ENCODE assay signal across 9 mouse cellular contexts in the genomic region with DNA sequence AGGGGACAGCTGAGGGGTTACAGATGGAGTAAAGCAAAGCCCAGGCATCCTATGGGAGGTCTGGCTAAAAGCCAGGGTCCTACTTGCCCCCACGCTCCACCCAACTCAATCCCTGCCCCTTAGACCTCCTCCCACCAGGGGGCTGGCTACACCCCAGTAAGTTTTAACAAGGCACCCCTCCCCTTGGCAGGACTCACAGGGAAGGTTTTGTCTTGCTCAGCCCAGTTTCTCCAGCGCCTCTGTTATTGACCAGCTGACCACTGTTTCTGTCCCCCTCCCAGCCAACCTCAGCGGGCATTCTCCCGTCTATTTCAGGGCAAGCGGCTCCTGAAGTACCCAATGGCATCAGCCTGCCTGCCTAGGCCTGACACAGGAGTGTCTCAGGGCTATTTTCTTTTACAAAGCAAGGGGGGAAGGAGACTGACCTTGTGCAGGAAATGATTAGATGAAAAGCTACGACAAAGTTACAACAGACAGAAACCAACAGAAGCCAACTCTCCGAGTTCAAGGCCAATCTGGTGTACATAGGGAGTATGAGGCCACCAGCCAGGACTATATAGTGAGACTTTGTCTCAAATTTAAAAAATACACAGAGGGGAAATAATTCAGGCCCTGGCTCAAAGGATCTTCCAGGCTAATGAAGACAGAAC. TPM values are rescaled to one million over a fixed set of nuclear protein-coding genes. Genes with fewer than 3 reads are reported as not detected.
DNase-seq lines count a peak whose midpoint lies in the region; ATAC-seq lines count a peak whose summit lies in the region.
"Had no signal": no experiment of that assay in that cellular context is flagged by ENCODE, and none has a peak within 500 bp of the region (broad histone marks: within the 10 kb centered on the region; RNA-seq: fewer than 3 reads in every experiment).

No protein-coding gene starts in this region.

- H3K9me3 ChIP-seq in limb, embryonic 13.5 days: no peaks in the 10 kb centered on the region
- no peaks in the 10 kb centered on the region for H3K9me3 ChIP-seq in midbrain, embryonic 14.5 days (ENCODE audit: control insufficient read depth, low read length)

- ATAC-seq in limb, embryonic 13.5 days (ENCODE audit: low FRiP score, low read depth): no peak
- no peak for ATAC-seq in granulocyte monocyte progenitor cell, adult 5-6 weeks (replicated peaks; ENCODE audit: poor library complexity, severe bottlenecking)
- ATAC-seq in midbrain, embryonic 14.5 days (ENCODE audit: low FRiP score, low TSS enrichment): no peak

- peak; percentile 57 for DNase-seq in gastrocnemius, adult 18-20 months (ENCODE audit: low spot score)
- no peak for DNase-seq in gastrocnemius, postnatal 10 days
- DNase-seq in right cerebral cortex, adult 18-20 months: peak; percentile 43
- no peak for DNase-seq in right cerebral cortex, postnatal 25 days
- DNase-seq in heart, adult 11 months: peak; percentile 97
- no peak for DNase-seq in midbrain, embryonic 14.5 days

- H3K27ac ChIP-seq in limb, embryonic 13.5 days: peak overlapping the region; percentile 33; the same call in 1 of the 2 replicates
- no peak overlapping the region for H3K27ac ChIP-seq in midbrain, embryonic 14.5 days (replicated peaks; ENCODE audit: low read depth, low read length)

- peak overlapping the region; percentile 48; the same call in 1 of the 2 replicates for H3K9ac ChIP-seq in limb, embryonic 13.5 days
- H3K9ac ChIP-seq in midbrain, embryonic 14.5 days (replicated peaks; ENCODE audit: low read length): no peak overlapping the region

- H3K4me3 ChIP-seq in limb, embryonic 13.5 days: 0 out of 2 replicates have a peak overlapping the region, but pooled peaks have one; percentile 1
- no peak overlapping the region for H3K4me3 ChIP-seq in midbrain, embryonic 14.5 days (replicated peaks; ENCODE audit: low read depth, low read length)

- peak overlapping the region; percentile 78; the same call in 1 of the 2 replicates for H3K4me2 ChIP-seq in limb, embryonic 13.5 days (replicated peaks)
- no peak overlapping the region for H3K4me2 ChIP-seq in midbrain, embryonic 14.5 days (ENCODE audit: low read length)

- peaks cover 55% of the 10 kb centered on the region for H3K4me1 ChIP-seq in limb, embryonic 13.5 days
- H3K4me1 ChIP-seq in midbrain, embryonic 14.5 days (ENCODE audit: control insufficient read depth, insufficient read depth, low read length): peaks cover 10% of the 10 kb centered on the region; the same call in 1 of the 2 replicates

- 54% methylated on average over 7 of the region's 7 CpGs for WGBS in limb, embryonic 13.5 days
- WGBS in midbrain, embryonic 14.5 days: 33% methylated on average over 7 of the region's 7 CpGs

- H3K27me3 ChIP-seq in limb, embryonic 13.5 days: no peaks in the 10 kb centered on the region
- H3K27me3 ChIP-seq in midbrain, embryonic 14.5 days (ENCODE audit: control insufficient read depth, insufficient read depth, low read length): no peaks in the 10 kb centered on the region

- peaks cover 10% of the 10 kb centered on the region; the same call in 1 of the 2 replicates for H3K36me3 ChIP-seq in limb, embryonic 13.5 days
- H3K36me3 ChIP-seq in midbrain, embryonic 14.5 days (ENCODE audit: control insufficient read depth, insufficient read depth, low read length): peaks cover 3% of the 10 kb centered on the region; the same call in 1 of the 2 replicates

RNA-seq across cellular contexts. Expression of a gene that starts 2.9 kb away (rescaled TPM):
- 1 to 10 TPM; 2.2 to 5.4 TPM for total RNA-seq in gastrocnemius, adult 18-20 months (2021)
- total RNA-seq in gastrocnemius, postnatal 10 days (2021): 10 to 100 TPM; 11.4 to 17.3 TPM
- polyA plus RNA-seq in limb, embryonic 13.5 days (2015; fragmentation: Nextera tagmentation; extraction: Ambion mirVana): 13.9 and 16.2 TPM in 2 replicates
- 15.4 and 20.2 TPM in 2 replicates for total RNA-seq in granulocyte monocyte progenitor cell, adult 5-6 weeks (2014; fragmentation: Nextera tagmentation)
- 7.1 and 12.6 TPM in 2 replicates for total RNA-seq in granulocyte monocyte progenitor cell, adult 5-6 weeks (2017)
- polyA plus RNA-seq in midbrain, embryonic 14.5 days (2014; fragmentation: Nextera tagmentation; extraction: Ambion mirVana): 2.9 and 4.6 TPM in 2 replicates

RNA-seq across cellular contexts. Expression of a gene that starts 10.0 kb away (rescaled TPM):
- not detected for total RNA-seq in gastrocnemius, adult 18-20 months (2021)
- total RNA-seq in gastrocnemius, postnatal 10 days (2021): 1 to 10 TPM in 1 of 2 experiments, under 1 TPM in 1; 0.92 to 1.4 TPM
- 15.1 and 16.0 TPM in 2 replicates for polyA plus RNA-seq in limb, embryonic 13.5 days (2015; fragmentation: Nextera tagmentation; extraction: Ambion mirVana)
- 5.3 and 5.4 TPM in 2 replicates for total RNA-seq in granulocyte monocyte progenitor cell, adult 5-6 weeks (2014; fragmentation: Nextera tagmentation)
- 8.7 and 13.2 TPM in 2 replicates for total RNA-seq in granulocyte monocyte progenitor cell, adult 5-6 weeks (2017)
- 1.5 and 2.6 TPM in 2 replicates for polyA plus RNA-seq in midbrain, embryonic 14.5 days (2014; fragmentation: Nextera tagmentation; extraction: Ambion mirVana)

RNA-seq across cellular contexts. Expression of a gene that starts 52.5 kb away (rescaled TPM):
- total RNA-seq in gastrocnemius, adult 18-20 months (2021): 1 to 10 TPM; 1.5 to 2.3 TPM
- 1 to 10 TPM; 2.4 to 4.0 TPM for total RNA-seq in gastrocnemius, postnatal 10 days (2021)
- 15.3 and 16.1 TPM in 2 replicates for polyA plus RNA-seq in limb, embryonic 13.5 days (2015; fragmentation: Nextera tagmentation; extraction: Ambion mirVana)
- 7.5 TPM in 1 of 2 replicates, not detected in the other for total RNA-seq in granulocyte monocyte progenitor cell, adult 5-6 weeks (2014; fragmentation: Nextera tagmentation)
- total RNA-seq in granulocyte monocyte progenitor cell, adult 5-6 weeks (2017): 0.67 TPM in 1 of 2 replicates, not detected in the other
- 2.4 and 3.5 TPM in 2 replicates for polyA plus RNA-seq in midbrain, embryonic 14.5 days (2014; fragmentation: Nextera tagmentation; extraction: Ambion mirVana)

RNA-seq across cellular contexts. Expression of a gene that starts 57.0 kb away (rescaled TPM):
- total RNA-seq in gastrocnemius, adult 18-20 months (2021): not detected
- not detected for total RNA-seq in gastrocnemius, postnatal 10 days (2021)
- polyA plus RNA-seq in limb, embryonic 13.5 days (2015; fragmentation: Nextera tagmentation; extraction: Ambion mirVana): not detected in 2 replicates
- total RNA-seq in granulocyte monocyte progenitor cell, adult 5-6 weeks (2014; fragmentation: Nextera tagmentation): not detected in 2 replicates
- total RNA-seq in granulocyte monocyte progenitor cell, adult 5-6 weeks (2017): not detected in 2 replicates
- 0.55 and 1.00 TPM in 2 replicates for polyA plus RNA-seq in midbrain, embryonic 14.5 days (2014; fragmentation: Nextera tagmentation; extraction: Ambion mirVana)
- total RNA-seq: ES-E14 had no signal

Comparison
In these comparisons a context has a peak if more than half of its experiments do, and no peak if none do; other contexts are left out.
1. DNase-seq: peak in gastrocnemius, adult 18-20 months (single experiment), right cerebral cortex, adult 18-20 months (single experiment) and heart, adult 11 months (single experiment); none in gastrocnemius, postnatal 10 days (single experiment), right cerebral cortex, postnatal 25 days (single experiment) and midbrain, embryonic 14.5 days (single experiment).